Mouse (Mus musculus): ENCODE measurements at regions not wholly inside any gene's neighbourhood (a gene's known extent, or its start where the extent isn't known, plus 50 kb on each side); places are given as distances from the start of the nearest gene placed in this dataset.

DNA sequence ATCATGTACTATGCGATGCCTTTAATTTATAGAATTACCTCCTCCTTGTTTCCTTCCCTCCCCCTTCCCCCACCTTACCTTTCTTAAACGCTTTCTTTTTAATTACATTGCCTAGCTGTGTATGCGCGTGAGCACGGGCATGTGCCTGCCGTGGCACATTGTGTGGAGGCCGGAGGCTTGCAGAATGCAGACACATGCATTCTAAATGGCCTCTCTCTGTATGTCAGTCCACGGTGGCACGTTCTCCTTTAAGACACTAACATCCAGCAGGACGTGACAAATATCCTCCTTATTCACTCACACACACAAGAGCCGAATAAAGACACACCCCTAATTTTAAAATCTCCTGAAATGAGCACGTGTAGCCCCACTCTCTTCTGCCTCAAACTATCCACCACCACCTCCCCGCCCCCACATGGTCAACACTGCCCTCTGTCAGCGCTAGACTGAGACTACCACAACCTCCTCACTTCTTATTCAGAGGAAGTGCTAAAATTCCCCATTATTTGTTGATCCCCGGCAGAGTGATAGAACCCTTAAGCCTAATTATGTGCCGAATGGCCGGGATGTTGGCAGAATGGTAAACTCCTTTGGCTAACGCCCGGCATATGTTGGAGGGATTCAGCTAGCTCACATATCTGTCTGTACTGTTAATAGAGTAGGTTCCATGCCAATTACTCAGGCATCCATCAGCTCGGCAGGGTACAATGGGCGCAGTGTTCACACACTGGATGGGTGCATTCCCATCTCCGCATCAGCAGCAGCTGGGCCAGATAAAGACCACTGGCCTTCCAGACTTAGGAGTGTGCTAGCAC, 70.5 kb upstream of the Zfp217 start:
- peak; percentile 87 for DNase-seq

DNA sequence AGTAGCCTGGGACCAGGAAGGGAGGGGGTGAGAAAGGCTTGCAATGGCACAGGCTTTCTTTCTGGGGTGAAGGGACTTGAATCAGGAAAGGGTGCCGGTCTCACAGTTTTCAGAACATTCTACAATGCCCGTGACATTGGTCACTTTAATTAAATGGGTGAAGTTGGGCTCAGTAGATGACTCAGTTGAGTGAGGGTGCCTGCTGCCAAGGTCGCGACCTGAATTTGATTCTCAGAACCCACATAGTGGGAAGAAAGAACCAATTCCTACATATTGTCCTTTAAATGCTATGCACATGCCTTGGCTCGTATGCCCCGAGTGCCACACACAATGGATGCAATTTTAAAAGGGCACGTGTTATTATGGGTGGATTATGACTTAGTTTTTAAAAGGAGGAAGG, 68.4 kb upstream of the Zfp217 start:
- DNase-seq, result no peak

DNA sequence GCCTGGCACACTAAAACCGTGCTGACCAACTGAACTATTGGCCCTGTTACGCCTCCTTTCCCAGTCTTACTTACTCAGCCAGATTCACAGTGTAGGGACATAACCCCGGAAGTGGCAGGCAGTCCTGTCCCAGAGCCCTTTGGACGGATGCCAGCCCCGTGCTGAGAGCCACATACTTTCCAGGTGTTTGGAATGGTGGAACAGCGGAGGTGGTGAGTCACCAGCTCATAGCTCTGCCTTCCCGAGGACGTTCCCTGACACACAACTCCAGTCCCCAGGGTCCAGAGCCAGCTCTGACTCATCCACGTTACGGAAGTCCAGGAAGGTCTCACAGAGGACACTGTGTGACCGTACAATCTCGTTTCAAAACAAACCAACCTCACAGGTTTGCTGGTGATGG, 61.2 kb upstream of the Zfp217 start:
- DNase-seq, result peak; percentile 92

DNA sequence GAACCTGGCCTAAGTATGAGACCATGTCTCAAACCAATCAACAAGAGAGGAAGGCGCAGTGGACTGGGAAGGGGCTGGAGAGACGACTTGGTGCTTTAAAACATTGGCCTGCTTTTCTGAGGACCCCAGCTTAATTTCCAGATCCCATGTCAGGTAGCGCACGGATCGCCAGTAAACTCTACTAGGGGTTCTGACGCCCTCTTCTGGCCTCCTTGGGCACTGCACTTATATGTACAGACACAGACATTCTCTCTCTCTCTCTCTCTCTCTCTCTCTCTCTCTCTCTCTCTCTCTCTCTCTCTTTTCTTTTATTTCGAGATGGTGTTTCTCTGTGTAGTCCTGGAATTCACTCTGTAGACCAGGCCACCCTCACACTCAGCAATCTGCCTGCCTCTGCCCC, 60.0 kb upstream of the Zfp217 start:
- no peak for DNase-seq

DNA sequence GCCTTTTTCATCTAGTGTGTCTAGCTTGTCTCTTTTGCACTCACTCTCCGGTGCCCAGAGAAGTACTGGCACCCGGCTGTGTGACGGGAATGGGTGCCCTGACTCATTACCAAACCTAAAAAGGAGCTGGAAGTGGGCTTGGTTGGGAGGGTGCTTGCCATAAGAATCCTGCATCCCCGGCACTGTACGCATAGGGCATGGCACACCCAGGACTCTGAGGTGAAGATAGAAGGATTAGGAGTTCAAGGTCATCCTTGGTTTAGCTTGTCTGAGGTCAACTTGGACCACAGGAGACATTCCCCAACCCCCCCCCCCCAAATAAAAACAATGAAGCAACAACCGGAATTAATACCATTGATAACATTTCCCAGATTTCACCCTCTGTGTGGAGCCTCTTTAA, 59.5 kb upstream of the Zfp217 start:
- no peak for DNase-seq

DNA sequence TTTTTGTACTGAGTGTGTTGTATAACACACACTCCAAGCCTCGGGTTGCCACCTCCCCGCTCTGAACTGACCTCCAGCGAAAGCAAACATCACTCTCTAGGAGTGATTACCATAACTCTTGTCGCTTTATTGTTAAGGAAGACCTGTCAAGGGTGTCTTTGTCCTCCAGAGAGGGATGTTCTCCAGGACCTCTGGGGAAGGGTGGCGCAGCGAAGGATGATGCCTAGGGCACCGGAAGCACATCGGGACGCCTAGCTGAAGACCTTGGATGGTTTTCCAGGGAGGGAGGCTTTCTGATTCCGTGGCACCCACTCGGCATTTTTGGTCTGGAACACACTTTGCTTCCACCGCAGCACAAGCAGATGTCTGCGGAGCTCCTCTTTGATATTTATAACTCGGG, 59.0 kb upstream of the Zfp217 start:
- DNase-seq, result no peak

DNA sequence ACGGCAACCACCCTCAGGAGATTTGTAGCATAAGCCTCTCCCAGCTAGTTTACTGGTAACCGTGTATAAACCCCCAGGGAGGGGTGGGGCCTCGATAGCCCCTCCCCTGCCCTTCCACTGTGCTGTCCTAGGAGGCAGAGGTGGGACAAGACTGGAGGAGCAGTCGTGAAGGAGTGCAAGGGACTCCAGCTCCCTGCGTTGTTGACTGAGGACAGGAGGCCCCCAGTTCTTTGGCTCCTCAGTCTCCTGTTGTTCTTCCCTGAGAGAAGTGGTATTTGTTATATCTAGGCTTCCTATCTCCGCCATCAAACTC, 58.5 kb upstream of the Zfp217 start:
- DNase-seq, result peak; percentile 49

DNA sequence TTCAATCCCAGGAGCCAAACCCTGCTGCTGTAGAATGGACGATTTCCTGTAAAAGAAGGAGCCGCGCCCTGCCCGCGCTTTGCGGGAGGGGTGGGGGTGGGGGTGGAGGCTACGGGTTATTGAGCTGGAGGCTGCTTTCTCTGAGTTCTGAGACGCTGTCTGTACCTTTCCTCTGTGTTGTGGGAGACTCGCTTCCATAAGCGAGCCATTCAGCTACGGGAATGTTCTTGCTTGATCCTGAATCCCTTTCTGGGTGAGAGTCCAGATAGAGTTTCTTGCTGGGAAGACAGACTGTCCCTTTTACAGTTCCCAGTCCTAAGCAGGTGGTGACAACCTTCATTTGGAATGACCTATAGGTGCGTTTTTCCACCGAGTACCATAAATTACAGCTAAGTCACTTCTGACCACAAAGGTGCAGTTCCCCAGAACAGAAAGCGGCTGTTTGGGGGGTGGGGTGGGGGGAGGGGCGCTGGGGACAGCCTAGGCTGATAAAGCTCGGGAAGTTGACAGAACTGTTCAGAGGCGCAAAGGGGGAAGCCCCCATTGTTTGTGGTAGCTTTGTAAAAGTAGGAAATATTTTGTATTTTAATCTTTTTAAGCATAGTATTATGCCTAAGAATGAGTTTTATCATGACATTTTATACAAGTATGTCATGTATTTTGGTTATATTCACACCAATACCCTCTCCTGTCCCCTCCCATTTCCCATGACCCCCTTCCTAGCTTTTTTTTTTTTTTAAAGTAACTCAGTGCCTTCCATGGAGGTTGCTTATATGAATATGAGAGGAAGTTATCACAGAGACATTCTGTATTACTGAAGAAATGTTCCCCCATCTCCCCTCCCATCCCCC, 57.9 kb upstream of the Zfp217 start:
- DNase-seq, result peak; percentile 71

DNA sequence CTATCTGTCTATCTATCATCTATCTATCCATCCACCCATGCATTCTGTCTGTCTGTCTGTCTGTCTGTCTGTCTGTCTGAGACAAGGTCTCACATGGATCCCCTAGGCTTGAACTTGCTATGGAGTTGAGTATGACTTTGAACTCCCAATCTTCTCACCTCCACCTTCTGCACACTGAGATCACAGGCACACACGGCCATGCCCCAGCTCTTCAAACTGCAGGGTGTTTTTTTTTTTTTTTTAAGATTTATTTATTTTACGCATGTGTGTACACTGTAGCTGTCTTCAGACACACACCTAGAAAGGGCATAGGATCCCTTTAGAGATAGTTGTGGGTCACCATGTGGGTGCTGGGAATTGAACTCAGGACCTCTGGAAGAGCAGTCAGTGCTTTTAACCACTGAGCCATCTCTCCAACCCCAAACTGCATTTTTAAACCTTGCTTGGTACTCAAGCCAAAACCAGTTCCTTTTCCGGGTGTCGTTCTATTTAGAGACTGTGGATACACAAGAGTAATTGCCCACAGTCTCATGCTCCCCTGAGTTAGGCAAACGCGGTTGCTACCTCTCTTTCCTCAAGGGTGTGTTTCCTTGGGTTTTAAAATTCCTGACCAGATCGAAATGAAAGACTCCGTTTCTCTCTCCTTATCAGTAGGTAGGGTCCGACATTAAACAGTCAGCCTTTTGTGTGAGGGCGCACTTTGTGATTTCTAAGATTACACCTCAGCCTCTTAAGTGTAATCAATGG, 57.0 kb upstream of the Zfp217 start:
- peak; percentile 63 for DNase-seq

DNA sequence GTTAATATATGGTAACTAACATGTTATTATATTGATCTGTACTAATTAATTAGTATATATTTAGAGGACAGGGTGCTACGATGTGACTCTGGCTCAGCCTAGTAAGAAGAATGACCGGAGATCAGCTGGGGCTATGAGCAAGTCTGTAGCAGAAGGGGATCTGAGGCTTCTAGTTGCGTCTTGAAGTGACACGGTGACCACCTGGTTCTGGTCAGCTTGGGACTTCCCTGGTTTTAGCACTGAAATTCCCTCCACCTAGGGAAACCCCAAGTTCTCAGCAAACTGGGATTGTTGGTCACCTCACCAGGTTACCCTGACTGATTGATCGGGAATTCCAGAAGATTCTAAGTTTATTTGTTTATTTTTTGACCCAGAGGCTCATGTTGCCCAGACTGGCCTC, 55.6 kb upstream of the Zfp217 start:
- DNase-seq, result no peak

DNA sequence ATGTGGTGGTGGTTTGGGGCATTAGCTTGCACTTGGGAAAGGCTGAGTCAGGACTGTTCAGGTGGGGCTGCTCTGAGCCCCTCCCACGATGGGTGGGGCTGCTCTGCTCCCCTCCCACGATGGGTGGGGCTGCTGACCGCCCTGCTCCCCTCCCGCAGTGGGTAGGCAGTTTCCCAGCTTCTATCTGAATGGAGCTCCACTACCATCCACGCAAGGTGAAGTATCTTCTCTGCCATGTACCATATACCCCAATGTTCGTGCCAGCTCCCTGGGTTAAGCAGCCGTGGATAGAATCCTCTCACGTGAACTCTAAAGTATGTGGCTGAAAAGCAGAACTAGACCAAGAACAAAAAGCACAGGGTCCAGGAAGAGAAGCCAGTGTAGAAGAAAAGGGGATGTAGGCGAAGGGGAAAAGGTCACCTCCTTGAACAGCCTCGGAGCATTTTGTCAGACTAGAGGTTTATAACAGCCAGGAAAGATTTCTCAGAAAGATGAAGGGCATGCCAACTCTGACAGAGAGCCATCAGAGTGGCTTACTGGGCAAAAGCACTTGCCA, 54.0 kb upstream of the Zfp217 start:
- DNase-seq, result peak; percentile 51

Data from lung, postnatal 36 days (tissue).